Mouse (Mus musculus) limb, embryonic 10.5 days (tissue): ENCODE data around the gene Cd302. TPM values are rescaled to one million over a fixed set of nuclear protein-coding genes. Genes with fewer than 3 reads are reported as not detected.

ENCODE experiments used
- DNase-seq: peaks from one replicate; pipeline ENCODE4 v3.0.0-alpha.2; 2017; ENCODE audit warnings: low spot score
- H3K27ac ChIP-seq: fragments of 300-500 bp; sonication (generic); 2 replicates; pipeline ENCODE4 v1.5.1; 2016; ENCODE audit warnings: mild to moderate bottlenecking
- H3K27me3 ChIP-seq: fragments of 300-500 bp; sonication (generic); 2 replicates; pipeline ENCODE4 v1.6.1; 2016; ENCODE audit warnings: low read depth, mild to moderate bottlenecking; ENCODE audit not compliant: poor library complexity, severe bottlenecking
- H3K36me3 ChIP-seq: fragments of 300-500 bp; sonication (generic); 2 replicates; pipeline ENCODE4 v1.6.1; 2016; ENCODE audit warnings: mild to moderate bottlenecking, moderate library complexity
- H3K4me1 ChIP-seq: fragments of 300-500 bp; sonication (generic); 2 replicates; pipeline ENCODE4 v1.6.1; 2016
- H3K4me3 ChIP-seq: fragments of 300-500 bp; sonication (generic); 2 replicates; pipeline ENCODE4 v1.5.1; 2016; ENCODE audit warnings: mild to moderate bottlenecking, moderate library complexity
- H3K9me3 ChIP-seq: fragments of 300-500 bp; sonication (generic); replicated peaks from 2 replicates; pipeline ENCODE4 v1.6.1; 2016; ENCODE audit warnings: mild to moderate bottlenecking
- whole genome bisulfite sequencing: fragments of 180-500 bp; shearing (Covaris S2); methylation state at CpG from one replicate; pipeline ENCODE4 v1.1.7; 2016; 5-methylcytosine and 5-hydroxymethylcytosine counted together
- polyA plus RNA-seq: library from polyadenylated mRNA; unstranded; fragments of >200 nt; fragmentation: Nextera tagmentation; extraction: Ambion mirVana; gene quantifications from 2 replicates; pipeline ENCODE4 v1.2.1, GENCODE M21; 2016

The Cd302 gene
- polyA plus RNA-seq, 1 experiment from 2014 or later: 22.3 TPM

DNA sequence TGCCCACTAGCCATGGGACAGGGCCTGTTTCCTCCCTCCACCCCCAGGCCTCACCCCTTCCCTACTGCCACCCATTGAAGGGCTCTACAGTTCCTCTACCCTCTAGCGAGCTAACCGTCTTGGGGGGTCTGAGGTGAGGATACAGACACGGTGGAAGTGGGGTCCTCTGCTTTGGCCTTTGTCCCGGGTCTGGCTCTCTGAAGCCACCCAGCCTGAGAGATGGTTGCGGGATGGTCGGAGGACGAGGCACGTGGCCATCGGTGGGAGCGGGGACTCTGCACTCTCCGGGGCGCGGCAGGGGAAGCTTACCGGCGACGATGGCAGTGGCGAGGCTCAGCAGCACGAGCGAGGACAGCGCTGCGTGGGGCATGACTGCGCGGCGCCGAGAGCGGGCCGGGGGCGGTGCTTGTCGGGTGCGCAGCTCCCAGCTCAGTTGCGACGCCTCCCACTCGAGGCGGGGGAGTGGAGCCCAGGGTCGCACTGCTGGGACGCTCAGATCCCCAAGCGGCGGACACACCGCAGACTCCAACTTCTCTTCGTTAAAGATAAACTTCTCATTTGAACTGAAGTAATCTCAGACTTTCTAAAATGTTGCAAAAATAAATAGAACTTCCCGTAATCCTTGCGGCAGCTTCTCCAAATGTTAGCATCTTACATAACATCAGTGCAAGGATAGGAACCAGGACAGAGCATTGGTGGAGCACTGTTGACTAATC lies 379 bp downstream of the Cd302 start:
- Histone ChIP-seq H3K9me3 (no peaks in the 10 kb centered on the region), H3K4me1 (peaks cover 15% of the 10 kb centered on the region), H3K27ac (peak overlapping the region; percentile 80), H3K4me3 (peak overlapping the region; percentile 57), H3K27me3 (peaks cover 11% of the 10 kb centered on the region), H3K36me3 (no peaks in the 10 kb centered on the region)
- 1% methylated on average over 42 of the region's 42 CpGs for whole genome bisulfite sequencing
- DNase-seq: peak; percentile 72

DNA sequence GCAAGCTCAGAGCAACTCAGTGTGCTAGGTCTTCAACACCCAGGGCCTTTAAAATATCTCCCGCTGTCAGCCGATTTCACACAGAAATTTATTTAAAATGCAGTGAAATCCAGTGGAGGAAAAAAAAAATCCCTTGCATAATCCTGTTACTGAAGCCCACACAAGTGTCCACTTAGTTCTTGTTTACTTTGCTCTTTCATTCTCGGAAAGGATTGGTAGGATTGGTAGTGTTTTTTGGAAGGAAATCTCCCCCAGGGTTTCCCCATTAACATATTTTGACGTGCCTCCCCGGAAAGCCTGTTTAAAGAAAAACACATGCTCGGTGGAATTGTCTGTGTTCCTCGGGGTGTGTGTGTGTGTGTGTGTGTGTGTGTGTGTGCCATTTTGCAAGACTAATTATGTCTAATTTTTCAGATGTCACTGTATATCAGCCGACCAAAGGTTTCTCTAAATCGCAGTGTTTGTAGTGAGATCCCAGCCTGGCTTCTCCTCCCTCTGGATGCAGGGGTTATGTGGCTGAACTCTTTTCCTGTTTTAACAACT lies 1.0 kb downstream of the Cd302 start:
- WGBS: 13% methylated on average over 9 of the region's 9 CpGs
- Histone ChIP-seq H3K4me1 (peaks cover 15% of the 10 kb centered on the region), H3K4me3 (peak overlapping the region; percentile 57), H3K27me3 (peaks cover 11% of the 10 kb centered on the region), H3K36me3 (peaks cover under 1% of the 10 kb centered on the region; the same call in 1 of the 2 replicates), H3K9me3 (no peaks in the 10 kb centered on the region), H3K27ac (peak overlapping the region; percentile 80)
- DNase-seq: no peak

DNA sequence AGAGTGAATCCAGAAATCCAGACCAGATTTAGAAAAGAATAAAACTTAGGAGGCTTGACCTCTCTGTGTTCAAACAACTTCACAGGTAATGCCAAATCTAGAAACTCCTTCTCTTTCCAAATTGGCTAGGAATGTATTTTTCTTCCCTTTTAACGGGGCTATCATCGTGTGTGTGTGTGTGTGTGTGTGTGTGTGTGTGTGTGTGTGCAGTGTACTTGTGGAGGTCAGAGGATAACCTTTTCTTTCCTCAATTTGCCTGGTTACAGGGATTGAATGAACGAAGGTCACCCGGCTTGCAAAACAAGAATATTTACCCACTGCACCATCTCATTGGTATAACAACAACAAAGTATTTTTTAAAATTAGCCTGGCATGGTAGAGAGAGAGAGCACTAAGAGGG lies 1.7 kb downstream of the Cd302 start:
- Histone ChIP-seq H3K36me3 (peaks cover 7% of the 10 kb centered on the region; the same call in 1 of the 2 replicates), H3K9me3 (no peaks in the 10 kb centered on the region), H3K4me3 (no peak overlapping the region), H3K4me1 (peaks cover 15% of the 10 kb centered on the region), H3K27ac (no peak overlapping the region), H3K27me3 (peaks cover 11% of the 10 kb centered on the region)
- no peak for DNase-seq
- 74% methylated on average over 4 of the region's 4 CpGs for WGBS

DNA sequence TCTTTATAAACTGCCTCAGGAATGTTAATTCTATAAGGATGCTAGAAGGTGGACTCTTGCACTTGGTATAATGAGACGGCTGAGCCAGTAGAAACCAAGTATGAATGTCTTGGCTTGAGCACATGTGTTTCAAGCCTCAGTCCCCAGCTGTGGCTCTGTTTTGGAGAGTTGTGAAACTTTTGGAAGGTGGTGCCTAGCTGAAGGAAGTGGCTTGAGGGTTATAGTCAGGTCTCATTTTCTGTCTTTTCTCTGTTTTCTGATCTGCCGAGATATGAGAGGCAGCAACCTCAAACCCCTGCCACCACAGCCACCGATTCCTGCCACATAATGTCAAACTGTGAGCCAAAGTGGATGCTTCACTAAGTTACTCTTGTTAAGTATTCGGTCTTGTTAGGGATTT lies 5.7 kb downstream of the Cd302 start:
- Histone ChIP-seq H3K4me3 (no peak overlapping the region), H3K27ac (no peak overlapping the region), H3K4me1 (peaks cover 10% of the 10 kb centered on the region), H3K36me3 (peaks cover 21% of the 10 kb centered on the region), H3K27me3 (no peaks in the 10 kb centered on the region), H3K9me3 (no peaks in the 10 kb centered on the region)
- DNase-seq: no peak
- 93% methylated on average over 4 of the region's 4 CpGs for WGBS

DNA sequence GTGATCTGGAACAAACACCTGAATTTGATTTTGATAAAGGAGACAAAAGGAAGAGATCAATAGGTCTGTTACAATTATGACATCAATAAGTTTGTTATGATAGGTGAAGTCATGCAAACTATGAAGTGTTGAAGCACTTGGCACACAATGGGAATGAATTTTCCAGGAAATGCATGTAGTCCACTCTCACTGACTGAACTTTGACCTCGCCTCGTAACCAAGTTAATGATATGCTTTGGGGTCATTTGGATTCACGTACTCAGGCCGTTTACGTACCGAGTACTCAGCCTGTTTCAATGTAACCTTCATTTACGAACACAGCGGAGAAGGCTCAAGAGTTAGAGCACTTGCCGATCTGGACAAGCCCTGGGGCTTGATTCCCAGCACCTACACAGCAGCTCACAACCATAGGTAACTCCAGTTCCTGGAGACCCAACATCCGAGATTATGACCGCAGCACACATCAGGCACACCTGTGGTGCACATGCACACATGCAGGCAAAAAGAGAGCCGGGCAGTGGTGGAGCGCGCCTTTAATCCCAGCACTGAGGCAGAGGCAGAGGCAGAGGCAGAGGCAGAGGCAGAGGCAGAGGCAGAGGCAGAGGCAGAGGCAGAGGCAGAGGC lies 14.3 kb downstream of the Cd302 start:
- Histone ChIP-seq H3K4me1 (peaks cover 11% of the 10 kb centered on the region), H3K4me3 (no peak overlapping the region), H3K27ac (no peak overlapping the region), H3K36me3 (peaks cover 31% of the 10 kb centered on the region), H3K27me3 (no peaks in the 10 kb centered on the region), H3K9me3 (0 out of 2 replicates have a peak, but pooled peaks cover 2% of the 10 kb centered on the region)
- no peak for DNase-seq
- WGBS: 94% methylated on average over 14 of the region's 14 CpGs

DNA sequence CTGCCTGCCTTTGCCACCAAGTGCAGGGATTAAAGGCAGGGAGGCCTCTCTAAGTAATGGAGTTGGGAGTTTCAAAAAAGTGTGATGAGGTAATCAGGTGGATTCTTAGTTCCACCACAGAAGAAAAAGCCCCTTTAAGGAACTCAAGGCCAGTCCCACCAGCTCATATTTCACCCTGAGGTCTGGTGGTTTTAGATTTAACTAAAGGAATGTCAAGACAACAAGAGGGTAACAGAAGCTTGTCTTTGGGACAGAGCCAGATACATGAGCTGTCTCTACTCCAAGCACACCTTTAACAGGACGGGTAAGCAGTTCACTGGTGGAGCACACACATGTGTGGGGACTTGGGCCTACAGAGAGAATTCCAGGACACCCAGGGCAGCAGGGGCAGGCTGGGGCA lies 16.7 kb downstream of the Cd302 start:
- peaks cover 11% of the 10 kb centered on the region for H3K4me1 ChIP-seq
- 64% methylated on average over 1 of the region's 1 CpGs for WGBS
- H3K4me3 ChIP-seq: no peak overlapping the region
- H3K36me3 ChIP-seq: peaks cover 22% of the 10 kb centered on the region
- H3K27me3 ChIP-seq: no peaks in the 10 kb centered on the region
- H3K9me3 ChIP-seq: 0 out of 2 replicates have a peak, but pooled peaks cover 2% of the 10 kb centered on the region
- H3K27ac ChIP-seq: no peak overlapping the region
- no peak for DNase-seq

DNA sequence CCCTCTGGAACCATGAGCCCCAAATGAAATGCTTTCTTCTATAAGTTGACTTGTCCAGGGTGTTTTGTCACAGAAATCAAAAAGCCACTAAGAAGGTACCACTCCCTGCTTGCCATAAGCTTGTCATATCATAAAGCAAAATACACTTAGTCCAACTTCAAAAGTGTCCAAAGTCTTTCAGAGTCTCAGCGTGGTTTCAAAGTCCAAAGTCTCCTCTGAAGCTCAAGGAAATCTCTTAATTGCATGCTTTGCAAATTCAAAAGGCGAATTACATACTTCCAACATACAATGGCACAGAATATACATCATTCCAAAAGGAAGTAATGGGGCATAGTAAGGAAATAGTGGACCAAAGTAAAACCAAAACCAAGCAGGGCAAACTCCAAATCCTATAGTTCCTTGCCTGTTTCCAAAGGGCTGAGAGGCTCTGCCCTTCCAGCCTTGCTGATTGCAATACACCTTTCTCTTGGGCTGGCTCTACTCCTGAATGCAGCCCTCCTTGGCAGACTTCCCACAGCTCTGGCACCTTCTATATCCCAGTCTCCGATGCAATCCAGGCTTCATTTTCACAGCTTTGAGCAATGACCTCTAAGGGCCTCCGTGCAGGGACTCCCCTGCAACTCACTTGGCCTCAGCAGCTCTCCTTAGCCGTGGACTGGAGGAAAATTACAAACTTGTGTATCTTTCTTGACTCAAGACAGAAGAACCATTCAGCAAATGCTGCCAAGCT lies 23.5 kb downstream of the Cd302 start:
- WGBS: 88% methylated on average over 5 of the region's 5 CpGs
- H3K9me3 ChIP-seq: no peaks in the 10 kb centered on the region
- no peaks in the 10 kb centered on the region for H3K27me3 ChIP-seq
- no peak overlapping the region for H3K27ac ChIP-seq
- no peaks in the 10 kb centered on the region for H3K4me1 ChIP-seq
- peaks cover 30% of the 10 kb centered on the region for H3K36me3 ChIP-seq
- no peak for DNase-seq
- no peak overlapping the region for H3K4me3 ChIP-seq

DNA sequence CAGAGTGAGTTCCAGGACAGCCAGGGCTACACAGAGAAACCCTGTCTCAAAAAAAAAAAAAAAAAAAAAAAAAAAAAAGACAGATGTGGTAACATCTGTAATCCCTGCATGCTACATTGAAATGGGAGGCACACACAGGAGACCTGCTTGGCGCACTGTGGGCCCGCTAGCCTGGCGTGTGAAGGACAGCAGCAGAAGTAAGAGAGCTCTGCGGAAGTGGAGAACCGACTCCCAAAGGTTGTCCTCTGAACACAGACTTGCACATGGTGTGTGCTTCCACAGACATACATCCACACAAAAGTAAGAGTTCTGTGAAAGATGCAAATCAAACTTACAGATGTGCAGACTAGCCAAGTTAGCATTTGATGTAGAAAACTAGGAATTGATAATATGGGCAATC lies 25.1 kb downstream of the Cd302 start:
- H3K4me1 ChIP-seq: no peaks in the 10 kb centered on the region
- WGBS: 94% methylated on average over 5 of the region's 5 CpGs
- no peak overlapping the region for H3K27ac ChIP-seq
- H3K27me3 ChIP-seq: no peaks in the 10 kb centered on the region
- H3K4me3 ChIP-seq: no peak overlapping the region
- H3K9me3 ChIP-seq: no peaks in the 10 kb centered on the region
- H3K36me3 ChIP-seq: peaks cover 43% of the 10 kb centered on the region
- no peak for DNase-seq

DNA sequence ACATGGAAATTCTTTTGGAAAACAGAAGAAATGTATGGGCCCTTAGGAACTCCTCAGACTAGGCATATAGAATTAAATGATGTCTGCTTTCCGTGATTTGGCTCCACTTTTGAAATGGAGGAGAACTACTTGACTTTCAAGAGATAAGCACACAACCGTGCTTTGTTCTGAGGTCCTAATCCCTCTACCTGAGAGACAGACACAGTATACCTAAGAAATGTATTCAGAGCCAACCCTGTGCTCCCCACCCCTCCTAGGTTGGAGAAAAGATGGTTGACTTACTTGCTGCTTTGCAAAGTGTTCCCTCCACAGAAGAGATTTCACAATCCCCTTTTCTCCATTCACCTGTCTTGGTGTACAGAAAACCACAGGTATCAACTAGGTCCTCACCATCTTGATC lies 27.5 kb downstream of the Cd302 start:
- Histone ChIP-seq H3K4me3 (no peak overlapping the region), H3K9me3 (no peaks in the 10 kb centered on the region), H3K27me3 (no peaks in the 10 kb centered on the region), H3K27ac (no peak overlapping the region), H3K36me3 (peaks cover 57% of the 10 kb centered on the region), H3K4me1 (no peaks in the 10 kb centered on the region)
- DNase-seq: no peak
- 84% methylated on average over 2 of the region's 2 CpGs for WGBS

DNA sequence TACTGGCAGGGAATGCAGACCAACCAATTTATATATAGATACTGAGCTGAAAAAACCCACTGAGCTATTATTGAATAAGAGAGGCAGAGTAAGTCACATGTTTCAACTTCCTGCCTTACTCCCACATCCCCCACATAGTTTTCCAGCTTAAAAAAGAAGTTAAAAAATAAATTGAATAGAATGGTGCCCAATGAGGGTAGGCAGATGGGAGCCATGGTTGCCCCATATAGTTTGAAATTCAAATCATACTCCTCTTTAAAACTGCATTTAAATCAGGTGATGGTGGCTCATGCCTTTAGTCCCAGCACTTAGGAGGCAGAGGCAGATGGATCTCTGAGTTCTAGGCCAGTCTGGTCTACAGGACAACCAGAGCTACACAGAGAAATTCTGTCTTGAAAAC lies 30.8 kb downstream of the Cd302 start:
- Histone ChIP-seq H3K27me3 (no peaks in the 10 kb centered on the region), H3K36me3 (peaks cover 73% of the 10 kb centered on the region), H3K9me3 (no peaks in the 10 kb centered on the region)

DNA sequence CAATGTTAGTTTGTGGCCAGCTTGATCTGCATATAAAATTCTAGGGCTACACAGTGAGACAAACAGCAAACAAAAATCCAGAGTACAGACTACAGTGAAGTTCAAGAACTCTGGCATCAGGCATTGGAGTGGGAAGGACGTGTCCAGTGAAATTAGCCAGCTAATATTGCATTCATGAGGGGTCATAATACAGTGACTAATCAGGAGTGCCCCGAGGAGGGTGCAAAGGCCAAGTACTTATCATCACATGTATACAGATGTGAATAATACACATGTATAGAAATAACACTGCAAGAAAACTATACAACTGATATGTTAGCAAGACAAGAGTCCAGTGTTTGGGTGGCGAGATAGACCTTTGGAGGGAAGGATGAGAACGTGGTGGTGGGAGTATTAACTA lies 31.5 kb downstream of the Cd302 start:
- WGBS: 89% methylated on average over 4 of the region's 4 CpGs
- peaks cover 70% of the 10 kb centered on the region for H3K36me3 ChIP-seq

More for the DNA sequence above, 30.8 kb downstream of the Cd302 start:
- Histone ChIP-seq H3K27ac (no peak overlapping the region), H3K4me1 (no peaks in the 10 kb centered on the region), H3K4me3 (no peak overlapping the region)
- DNase-seq: no peak

DNA sequence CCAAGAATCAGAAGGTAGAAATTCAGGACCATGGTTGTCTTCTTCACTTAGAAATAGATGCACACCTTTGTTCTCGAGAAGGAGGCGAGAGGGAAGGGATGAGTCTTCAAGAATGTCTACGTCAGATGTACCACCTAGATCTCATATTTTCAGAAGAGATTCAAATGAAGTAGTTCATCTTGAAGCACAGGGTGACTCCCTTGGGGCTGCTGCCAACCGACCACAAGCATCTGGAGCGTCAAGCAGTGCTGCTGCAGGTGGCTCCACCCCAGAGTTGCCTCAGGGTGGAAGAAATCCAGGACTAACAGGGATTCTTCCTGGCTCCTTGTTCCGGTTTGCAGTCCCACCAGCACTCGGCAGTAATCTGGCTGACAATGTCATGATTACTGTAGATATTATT lies 49.8 kb downstream of the Cd302 start:
- no peak overlapping the region for H3K27ac ChIP-seq
- 90% methylated on average over 7 of the region's 7 CpGs for WGBS
- peaks cover 97% of the 10 kb centered on the region for H3K36me3 ChIP-seq
- no peaks in the 10 kb centered on the region for H3K9me3 ChIP-seq
- H3K4me3 ChIP-seq: no peak overlapping the region
- H3K27me3 ChIP-seq: no peaks in the 10 kb centered on the region
- H3K4me1 ChIP-seq: no peaks in the 10 kb centered on the region
- DNase-seq: no peak

More for the DNA sequence above, 31.5 kb downstream of the Cd302 start:
- no peak overlapping the region for H3K4me3 ChIP-seq
- H3K4me1 ChIP-seq: no peaks in the 10 kb centered on the region
- no peak for DNase-seq
- H3K27me3 ChIP-seq: no peaks in the 10 kb centered on the region
- no peak overlapping the region for H3K27ac ChIP-seq
- no peaks in the 10 kb centered on the region for H3K9me3 ChIP-seq

DNA sequence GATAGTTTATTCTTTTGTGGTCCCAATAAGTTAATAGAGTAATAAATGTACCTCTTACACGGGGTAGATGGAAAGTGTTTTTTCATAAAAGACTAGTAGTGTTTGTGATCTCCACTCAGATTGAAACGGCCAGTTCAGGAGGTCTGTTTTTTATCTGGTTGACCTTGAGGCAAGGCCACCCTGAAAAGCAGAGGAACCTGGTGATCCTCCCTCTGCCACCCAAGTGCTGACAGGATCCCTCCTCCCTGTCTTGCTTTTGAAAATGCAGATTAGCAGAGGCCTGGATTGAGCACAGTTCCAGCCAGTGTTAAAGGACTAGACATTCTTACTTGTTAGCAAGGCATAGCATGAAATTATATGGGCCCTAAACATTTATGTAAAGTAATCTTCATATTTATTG lies 51.1 kb downstream of the Cd302 start:
- WGBS: 80% methylated on average over 2 of the region's 2 CpGs
- Histone ChIP-seq H3K27ac (no peak overlapping the region), H3K4me1 (no peaks in the 10 kb centered on the region), H3K27me3 (no peaks in the 10 kb centered on the region), H3K4me3 (no peak overlapping the region), H3K36me3 (peaks cover 92% of the 10 kb centered on the region), H3K9me3 (no peaks in the 10 kb centered on the region)
- DNase-seq: no peak
